Mouse (Mus musculus) heart, adult 2 months (tissue): ENCODE results near the gene Cphx2. TPM values are rescaled to one million over a fixed set of nuclear protein-coding genes. Genes with fewer than 3 reads are reported as not detected.
"Not testable (repeated sequence)": the region's sequence is repeated elsewhere in the genome, so short reads cannot be mapped to it uniquely, and the experiment has no call there.

Experiments
- DNase-seq, 2 experiments: peaks; one replicate each; pipeline ENCODE4 v3.0.0; 2021
- H3K27ac ChIP-seq: fragments of 200-600 bp; 2 replicates; pipeline ENCODE4 v1.8.1; 2022
- H3K27me3 ChIP-seq: fragments of 200-500 bp; 2 replicates; pipeline ENCODE4 v1.6.1; 2012; ENCODE audit warnings: mild to moderate bottlenecking, low read length, inconsistent platforms, mixed read lengths; ENCODE audit not compliant: control insufficient read depth, insufficient read depth
- H3K36me3 ChIP-seq: fragments of 200-500 bp; 2 replicates; pipeline ENCODE4 v1.6.1; 2012; ENCODE audit warnings: low read length, inconsistent platforms; ENCODE audit not compliant: control insufficient read depth, insufficient read depth
- H3K4me1 ChIP-seq: fragments of 200-500 bp; 2 replicates; pipeline ENCODE4 v1.6.1; 2011; ENCODE audit warnings: low read length; ENCODE audit not compliant: control insufficient read depth, insufficient read depth
- H3K4me3 ChIP-seq: fragments of 200-600 bp; 2 replicates; pipeline ENCODE4 v1.8.1; 2022
- H3K79me2 ChIP-seq: fragments of 200-500 bp; replicated peaks from 2 replicates; pipeline ENCODE4 v1.6.1; 2012; ENCODE audit warnings: mild to moderate bottlenecking, inconsistent platforms, low read length, moderate library complexity, mixed read lengths; ENCODE audit not compliant: control insufficient read depth, insufficient read depth
- H3K9ac ChIP-seq: fragments of 200-500 bp; 2 replicates; pipeline ENCODE4 v1.6.1; 2012; ENCODE audit warnings: low read depth, mild to moderate bottlenecking, control low read depth, inconsistent platforms, low read length, mixed read lengths
- WGBS: fragments of 180-500 bp; shearing (Covaris S2); methylation state at CpG from one replicate; pipeline ENCODE4 v1.1.7; 2018; 5-methylcytosine and 5-hydroxymethylcytosine counted together
- intact Hi-C: fragments of 180-260 bp; cut with DNase I; formaldehyde crosslinking; loops from one replicate; pipeline ENCODE4 v1.15.1; 2025
- polyA plus RNA-seq: library from polyadenylated mRNA; depleted of rRNA; stranded (reverse); fragments of >200 nt; gene quantifications from 2 replicates; pipeline ENCODE4 v1.2.3, GENCODE M21; 2012; rRNA removed
- total RNA-seq, 2 experiments: library from RNA; stranded (reverse); gene quantifications; 2 replicates each; pipeline ENCODE4 v1.2.3; 2021

The Cphx2 gene
- total and polyA plus RNA-seq, 3 experiments = not detected

DNA sequence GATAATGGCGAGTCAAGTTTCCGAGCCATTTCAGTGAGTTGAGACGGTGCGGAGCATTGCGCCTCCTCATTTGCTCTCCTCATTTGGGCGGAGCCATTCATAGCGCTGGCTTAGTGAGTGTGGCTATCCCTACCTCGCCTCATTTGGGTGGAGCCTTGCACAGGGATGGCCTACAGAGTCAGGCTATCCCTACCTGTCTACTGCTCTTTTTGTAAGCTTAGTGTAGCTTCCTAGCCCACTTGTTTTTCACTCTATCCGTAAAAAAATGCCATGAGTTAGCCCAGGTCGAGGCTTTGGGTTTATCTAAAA is 14.0 kb upstream of the Cphx2 start, which contains the start of gene Tmem254c:
Tmem254c (minus strand) TSS at position 31 of the 309 bp plus-strand sequence.
- intact Hi-C loops, H3K4me1 ChIP-seq, H3K9ac ChIP-seq, H3K36me3 ChIP-seq, H3K79me2 ChIP-seq, H3K27ac ChIP-seq, DNase-seq, H3K4me3 ChIP-seq, H3K27me3 ChIP-seq: not testable (repeated sequence)
- no CpG with 5 or more reads among the region's 10 CpGs for WGBS

DNA sequence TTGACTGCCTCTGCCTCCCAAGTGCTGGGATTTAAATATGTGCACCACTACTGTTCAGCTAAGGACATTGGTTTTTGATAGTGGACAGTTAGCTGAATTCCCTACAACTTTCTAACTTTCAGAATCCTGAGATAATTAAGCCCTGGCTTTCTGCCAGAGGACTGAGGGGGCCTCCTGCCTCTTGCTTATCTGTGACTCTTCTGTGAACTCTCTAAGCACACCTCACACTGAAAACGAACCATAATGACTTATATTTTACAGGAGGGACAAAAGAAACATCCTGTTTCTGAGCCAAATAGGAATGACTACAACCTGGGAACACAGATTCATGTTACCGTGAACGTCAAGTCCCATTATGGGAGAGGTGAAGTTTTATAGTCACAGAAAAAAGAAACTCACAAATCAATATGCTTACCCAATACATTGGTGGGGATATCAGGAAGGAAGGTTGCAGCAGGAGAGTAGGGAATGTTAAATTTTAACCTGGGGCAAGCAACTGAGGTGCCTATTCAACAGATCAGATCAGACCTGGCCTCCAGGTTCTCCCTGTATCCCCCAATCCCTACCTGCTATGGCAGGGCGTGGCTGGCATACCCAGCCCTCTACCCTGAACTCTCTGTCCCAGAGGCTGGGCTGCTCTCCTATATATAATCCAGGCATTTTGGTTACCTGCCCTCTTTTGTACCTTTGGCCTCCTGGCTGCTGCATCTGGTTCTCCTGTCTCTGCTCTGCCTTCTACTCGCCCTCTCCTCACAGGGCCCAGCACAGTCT is 4.5 kb upstream of the Cphx2 start:
- H3K4me1 ChIP-seq, H3K36me3 ChIP-seq, H3K27ac ChIP-seq, H3K4me3 ChIP-seq, DNase-seq, H3K27me3 ChIP-seq, intact Hi-C loops, H3K79me2 ChIP-seq, H3K9ac ChIP-seq: not testable (repeated sequence)
- WGBS = no CpG with 5 or more reads among the region's 5 CpGs

DNA sequence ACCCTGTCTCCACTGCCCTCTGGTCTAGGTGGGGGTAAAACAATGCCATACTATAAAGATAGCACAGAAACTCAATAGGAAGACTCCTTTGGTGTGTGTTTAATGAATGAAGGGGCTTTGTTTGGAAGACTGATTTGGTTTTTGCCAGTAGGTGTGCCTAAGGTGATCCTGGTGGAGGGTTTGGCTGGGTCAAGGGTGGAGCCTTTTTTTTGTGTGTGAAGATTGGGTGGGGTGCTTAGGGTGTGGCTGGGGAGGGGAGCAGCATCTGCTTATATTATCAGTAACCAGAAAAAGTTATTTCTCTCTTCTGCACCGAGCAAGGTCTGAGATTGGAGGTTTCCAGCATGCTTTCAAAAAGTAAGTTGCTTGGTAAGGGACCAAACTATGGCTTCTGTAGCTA is 681 bp downstream of the Cphx2 start, which contains the start of gene Cphx3:
Cphx3 (plus strand) TSS at position 301 of the 400 bp plus-strand sequence.
- H3K36me3 ChIP-seq, H3K9ac ChIP-seq, H3K27me3 ChIP-seq, intact Hi-C loops, DNase-seq, H3K27ac ChIP-seq, H3K79me2 ChIP-seq, H3K4me3 ChIP-seq, H3K4me1 ChIP-seq: not testable (repeated sequence)
- no CpG with 5 or more reads among the region's 1 CpGs for WGBS

DNA sequence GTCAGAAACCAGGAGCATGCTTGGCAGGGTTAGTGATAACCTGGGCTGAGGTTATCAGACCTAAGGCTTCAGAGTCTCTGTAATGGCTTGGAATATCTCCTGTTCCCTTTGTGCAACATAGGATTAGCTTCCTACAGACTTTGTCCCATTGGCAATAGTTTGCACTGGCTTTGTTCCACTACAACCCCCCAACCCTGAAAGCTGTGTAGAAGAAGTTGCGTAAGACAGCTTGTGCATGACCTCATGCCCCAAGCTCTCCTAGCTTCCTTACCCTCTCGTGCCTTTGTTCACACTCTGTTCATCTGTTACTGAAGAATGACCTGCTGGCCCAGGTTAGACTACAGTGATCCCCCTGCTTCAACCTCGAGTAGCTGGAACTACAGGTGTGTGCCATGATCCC is 16.3 kb downstream of the Cphx2 start:
- not testable (repeated sequence) for H3K27me3 ChIP-seq
- no CpG with 5 or more reads among the region's 3 CpGs for WGBS

DNA sequence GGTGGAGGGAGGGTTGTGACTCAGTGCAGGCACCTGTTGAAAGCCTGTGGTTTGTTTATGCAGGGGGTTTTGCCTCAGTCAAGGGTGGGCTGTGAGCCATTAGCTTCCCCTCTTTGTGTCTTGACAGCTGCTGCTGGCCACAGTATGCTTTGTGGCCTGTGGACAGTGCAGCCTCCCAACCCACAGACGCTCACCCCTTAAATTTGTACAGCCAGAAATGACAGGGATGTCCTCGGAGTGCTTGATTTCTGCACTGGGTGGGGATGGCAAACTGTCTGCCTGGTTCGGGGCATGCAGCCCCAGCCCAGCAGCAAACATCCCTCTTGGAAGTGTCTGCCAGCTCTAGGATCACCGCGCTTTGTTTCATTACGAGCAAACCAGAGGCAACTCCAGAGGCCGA is 36.8 kb downstream of the Cphx2 start, which contains the start of gene Duxbl2:
Duxbl2 (plus strand) TSS at position 200 of the 400 bp plus-strand sequence.
- H3K79me2 ChIP-seq, intact Hi-C loops, H3K27ac ChIP-seq: not testable (repeated sequence)

More for the DNA sequence above, 16.3 kb downstream of the Cphx2 start:
- H3K9ac ChIP-seq, DNase-seq, H3K36me3 ChIP-seq, H3K79me2 ChIP-seq, intact Hi-C loops, H3K4me1 ChIP-seq, H3K4me3 ChIP-seq, H3K27ac ChIP-seq: not testable (repeated sequence)

DNA sequence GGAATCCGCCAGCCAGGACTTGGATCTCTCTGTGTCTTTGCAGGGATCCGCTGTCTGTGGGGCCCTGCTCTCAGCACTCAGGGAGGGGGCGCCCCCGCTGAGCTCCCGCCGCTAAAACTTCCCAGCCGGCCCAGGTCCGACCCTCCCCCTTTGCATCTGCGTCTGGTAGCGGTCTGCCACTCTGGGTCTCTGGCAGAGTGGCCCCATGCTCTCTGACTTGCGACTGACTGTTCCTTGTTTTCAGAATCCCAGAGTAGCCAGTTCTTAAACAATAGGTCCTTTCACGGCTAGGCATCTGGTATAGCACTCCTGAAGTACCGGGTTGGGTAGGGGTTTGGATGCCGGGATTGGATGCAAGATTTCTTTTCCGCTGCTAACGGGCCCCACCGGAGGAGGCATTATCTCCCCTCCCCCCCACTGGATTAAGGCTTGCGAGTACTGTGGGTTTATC is 37.3 kb downstream of the Cphx2 start:
- H3K4me3 ChIP-seq, H3K36me3 ChIP-seq, intact Hi-C loops, H3K4me1 ChIP-seq, H3K9ac ChIP-seq, H3K27ac ChIP-seq, H3K79me2 ChIP-seq, DNase-seq, H3K27me3 ChIP-seq: not testable (repeated sequence)
- WGBS = no CpG with 5 or more reads among the region's 18 CpGs

More for the DNA sequence above, 36.8 kb downstream of the Cphx2 start, which contains the start of gene Duxbl2:
- H3K9ac ChIP-seq, H3K36me3 ChIP-seq, H3K4me1 ChIP-seq, DNase-seq, H3K27me3 ChIP-seq, H3K4me3 ChIP-seq: not testable (repeated sequence)
- WGBS = no CpG with 5 or more reads among the region's 7 CpGs

DNA sequence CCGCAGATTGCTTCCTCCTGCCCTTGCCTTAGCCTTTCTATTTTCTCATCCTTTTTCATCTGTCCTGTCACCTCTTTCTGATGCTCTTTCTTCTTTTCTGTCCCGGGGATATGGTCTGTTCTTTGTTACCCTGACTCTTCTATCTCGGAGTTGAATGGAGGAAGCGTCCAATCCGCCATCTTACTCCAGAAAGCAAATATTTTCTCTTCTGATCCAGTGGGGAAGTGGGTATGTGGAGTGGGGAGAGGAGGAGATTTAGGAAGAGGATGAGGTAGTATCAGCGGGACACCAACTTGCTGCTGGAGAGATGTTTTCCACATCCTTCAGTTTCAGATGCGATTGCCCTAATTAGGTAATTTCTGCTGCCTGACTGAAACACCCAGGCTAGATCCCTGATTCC is 37.8 kb downstream of the Cphx2 start:
- H3K27me3 ChIP-seq = not testable (repeated sequence)
- WGBS = no CpG with 5 or more reads among the region's 7 CpGs

More for the DNA sequence above, 37.8 kb downstream of the Cphx2 start:
- intact Hi-C loops, H3K36me3 ChIP-seq, H3K79me2 ChIP-seq, H3K27ac ChIP-seq, H3K9ac ChIP-seq, H3K4me3 ChIP-seq, DNase-seq, H3K4me1 ChIP-seq: not testable (repeated sequence)

Other genes starting within 250 kb of the Cphx2 start
- gene Anxa11, start 239.4 kb upstream of the Cphx2 start, total RNA-seq = 10 to 100 TPM; 77.9 to 82.4 TPM
- 74.0 and 90.3 TPM in 2 replicates for gene Anxa11, start 239.4 kb upstream of the Cphx2 start, polyA plus RNA-seq
- gene Plac9a, start 178.4 kb upstream of the Cphx2 start, total RNA-seq = 1 to 10 TPM; 1.6 to 3.4 TPM
- 4.1 and 7.6 TPM in 2 replicates for gene Plac9a, start 178.4 kb upstream of the Cphx2 start, polyA plus RNA-seq
- gene Tmem254a, start 153.8 kb upstream of the Cphx2 start, total RNA-seq = under 1 TPM; 0.23 to 0.73 TPM
- gene Tmem254a, start 153.8 kb upstream of the Cphx2 start, polyA plus RNA-seq = 0.94 and 1.3 TPM in 2 replicates
- not detected for gene Cphx1, start 143.2 kb upstream of the Cphx2 start, total RNA-seq
- gene Cphx1, start 143.2 kb upstream of the Cphx2 start, polyA plus RNA-seq = not detected in 2 replicates
- not detected for gene Duxbl1, start 102.9 kb upstream of the Cphx2 start, total RNA-seq
- 0.23 TPM in 1 of 2 replicates, not detected in the other for gene Duxbl1, start 102.9 kb upstream of the Cphx2 start, polyA plus RNA-seq
- 10 to 100 TPM; 15.9 to 20.6 TPM for gene Gm9780, start 38.8 kb upstream of the Cphx2 start, total RNA-seq
- gene Gm9780, start 38.8 kb upstream of the Cphx2 start, polyA plus RNA-seq = 62.6 and 76.8 TPM in 2 replicates
- 1 to 10 TPM; 4.6 to 5.1 TPM for gene Tmem254c, start 14.2 kb upstream of the Cphx2 start, total RNA-seq
- gene Tmem254c, start 14.2 kb upstream of the Cphx2 start, polyA plus RNA-seq = not detected in 2 replicates
- not detected for gene Cphx3, start 781 bp downstream of the Cphx2 start, total RNA-seq
- gene Cphx3, start 781 bp downstream of the Cphx2 start, polyA plus RNA-seq = not detected in 2 replicates
- gene Duxbl2, start 36.8 kb downstream of the Cphx2 start, total RNA-seq = not detected
- gene Duxbl2, start 36.8 kb downstream of the Cphx2 start, polyA plus RNA-seq = 0.27 TPM in 1 of 2 replicates, not detected in the other
- gene Plac9b, start 101.0 kb downstream of the Cphx2 start, total RNA-seq = 10 to 100 TPM; 36.0 to 37.7 TPM
- gene Plac9b, start 101.0 kb downstream of the Cphx2 start, polyA plus RNA-seq = 43.4 and 81.1 TPM in 2 replicates
- 1 to 10 TPM in 1 of 2 experiments, under 1 TPM in 1; 0.81 to 2.0 TPM for gene Tmem254b, start 125.5 kb downstream of the Cphx2 start, total RNA-seq
- 12.2 and 17.3 TPM in 2 replicates for gene Tmem254b, start 125.5 kb downstream of the Cphx2 start, polyA plus RNA-seq
- not detected for gene Duxbl3, start 176.4 kb downstream of the Cphx2 start, total RNA-seq
- gene Duxbl3, start 176.4 kb downstream of the Cphx2 start, polyA plus RNA-seq = 0.10 and 0.29 TPM in 2 replicates